Mouse (Mus musculus) megakaryocyte, embryonic 14.5 days (primary cell): ENCODE data around the gene Zfp978.

Experiments used
- FLI1 ChIP-seq: IDR thresholded peaks from 2 replicates; pipeline ENCODE4 v1.6.1; 2012; ENCODE audit warnings: low read length, inconsistent platforms, mixed read lengths
- GATA1 ChIP-seq: IDR thresholded peaks from 3 replicates; pipeline ENCODE4 v1.6.1; 2012; ENCODE audit warnings: mixed read lengths, low read length, inconsistent platforms, borderline replicate concordance

DNA sequence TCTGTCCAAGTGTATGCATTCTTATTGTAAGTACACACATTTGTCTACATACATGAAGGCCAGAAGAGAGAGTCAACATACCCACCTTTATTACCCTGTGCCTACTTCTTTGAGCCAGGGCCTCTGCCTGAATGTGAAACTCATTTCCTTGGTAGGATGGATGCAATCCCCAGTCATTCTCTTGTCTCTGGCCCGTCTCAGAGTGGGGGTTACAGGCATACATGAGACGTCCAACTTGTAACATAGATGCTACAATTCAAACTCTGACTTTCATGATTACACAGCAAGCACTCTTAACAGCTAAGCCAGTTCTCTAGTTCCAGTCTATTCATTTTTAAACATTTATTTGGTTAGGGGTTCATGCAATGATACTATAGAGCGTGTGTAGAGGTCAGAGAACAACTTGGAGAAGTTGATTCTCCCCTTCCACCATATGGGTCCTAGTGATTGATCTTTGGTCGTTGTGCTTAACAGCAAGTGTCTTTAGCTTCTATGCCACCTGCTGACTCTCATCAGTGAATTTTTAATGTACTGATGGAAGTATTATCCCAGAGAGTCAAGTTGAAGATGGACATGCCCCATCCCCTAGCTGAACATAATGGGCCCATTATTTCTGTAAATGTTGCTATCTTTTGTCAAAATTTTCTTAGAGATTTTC is 62.7 kb downstream of the Zfp978 start:
- no peak for TF ChIP-seq GATA1
- no peak for TF ChIP-seq FLI1
